ENCODE assay signal across 8 mouse cellular contexts in the genomic region with DNA sequence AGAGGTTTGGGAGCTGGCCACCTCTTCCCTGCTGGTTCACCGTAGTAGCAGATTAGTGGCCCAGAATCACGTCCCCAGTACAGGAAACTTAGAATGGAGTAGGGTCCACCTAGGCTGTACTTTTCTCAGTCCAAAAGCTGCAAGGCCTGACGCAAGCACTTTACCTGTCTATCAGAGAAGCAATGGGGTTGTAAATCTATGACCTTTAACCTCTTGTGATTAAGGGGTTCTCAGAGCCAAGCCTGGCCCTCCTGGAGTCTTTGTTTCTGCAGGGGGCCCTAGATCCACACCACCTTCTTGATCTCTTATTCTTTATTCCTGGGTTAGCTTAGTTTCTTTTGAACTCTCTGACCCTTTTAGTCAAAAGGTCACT. TPM values are rescaled to one million over a fixed set of nuclear protein-coding genes. Genes with fewer than 3 reads are reported as not detected.
DNase-seq lines count a peak whose midpoint lies in the region; ATAC-seq and TF ChIP-seq lines count a peak whose summit lies in the region.
"Had no signal": no experiment of that assay in that cellular context is flagged by ENCODE, and none has a peak within 500 bp of the region (broad histone marks: within the 10 kb centered on the region; RNA-seq: fewer than 3 reads in every experiment).

No protein-coding gene starts in this region.

- no peaks in the 10 kb centered on the region for H3K27me3 ChIP-seq in forebrain, embryonic 11.5 days (ENCODE audit: control insufficient read depth, insufficient read depth, low read length)
- H3K27me3 ChIP-seq in intestine, postnatal 0 days (replicated peaks; ENCODE audit: control insufficient read depth, insufficient read depth, low read length) = no peaks in the 10 kb centered on the region
- 0 out of 2 replicates have a peak, but pooled peaks cover 6% of the 10 kb centered on the region for H3K27me3 ChIP-seq in neural tube, embryonic 15.5 days (replicated peaks)
- H3K27me3 ChIP-seq: Patski had no signal

- H3K36me3 ChIP-seq in forebrain, embryonic 11.5 days (ENCODE audit: control insufficient read depth, insufficient read depth, low read length) = peaks cover 11% of the 10 kb centered on the region
- no peaks in the 10 kb centered on the region; the same call in 1 of the 2 replicates for H3K36me3 ChIP-seq in intestine, postnatal 0 days (ENCODE audit: control insufficient read depth, insufficient read depth)
- no peaks in the 10 kb centered on the region for H3K36me3 ChIP-seq in neural tube, embryonic 15.5 days

- H3K4me2 ChIP-seq in forebrain, embryonic 11.5 days (ENCODE audit: low read depth, low read length, severe bottlenecking) = peak overlapping the region; percentile 88
- H3K4me2 ChIP-seq in intestine, postnatal 0 days (replicated peaks; ENCODE audit: low read depth) = peak overlapping the region; percentile 96
- peak overlapping the region; percentile 98 for H3K4me2 ChIP-seq in neural tube, embryonic 15.5 days

- peak overlapping the region; percentile 68; the same call in 1 of the 2 replicates for H3K27ac ChIP-seq in layer of hippocampus, adult 2 months
- no peak overlapping the region for H3K27ac ChIP-seq in forebrain, embryonic 11.5 days (ENCODE audit: low read depth, low read length)
- peak overlapping the region; percentile 60 for H3K27ac ChIP-seq in intestine, postnatal 0 days (ENCODE audit: low read depth, low read length)
- peak overlapping the region; percentile 77 for H3K27ac ChIP-seq in neural tube, embryonic 15.5 days (replicated peaks)

- ATAC-seq in forebrain, embryonic 11.5 days (replicated peaks; ENCODE audit: low FRiP score) = 0 out of 2 replicates have a peak, but pooled peaks have one; percentile 10
- peak; percentile 26; the same call in 1 of the 2 replicates for ATAC-seq in intestine, postnatal 0 days
- no peak for ATAC-seq in neural tube, embryonic 15.5 days (ENCODE audit: low FRiP score)

- no peak for TF ChIP-seq CTCF in layer of hippocampus, adult 2 months (conservative IDR thresholded peaks at IDR 0.05)
- no peak for TF ChIP-seq CTCF in intestine, postnatal 0 days (IDR thresholded peaks at IDR 0.05; ENCODE audit: low read depth)

- peaks cover 5% of the 10 kb centered on the region; the same call in 1 of the 2 replicates for H3K9me3 ChIP-seq in forebrain, embryonic 11.5 days (ENCODE audit: control insufficient read depth, low read length)
- H3K9me3 ChIP-seq in intestine, postnatal 0 days (ENCODE audit: control insufficient read depth) = no peaks in the 10 kb centered on the region
- no peaks in the 10 kb centered on the region for H3K9me3 ChIP-seq in neural tube, embryonic 15.5 days (replicated peaks)

- no peak for DNase-seq in layer of hippocampus, adult 2 months (ENCODE audit: low spot score in 2 of 2)
- DNase-seq in layer of hippocampus, adult 18-20 months (ENCODE audit: low spot score in 2 of 2) = no peak
- DNase-seq in forebrain, embryonic 11.5 days (ENCODE audit: low spot score) = no peak
- DNase-seq in gastrocnemius, postnatal 36 days = no peak
- no peak for DNase-seq in cerebellum, adult 9-11 months

- 2% methylated on average over 3 of the region's 3 CpGs for WGBS in forebrain, embryonic 11.5 days
- 12% methylated on average over 3 of the region's 3 CpGs for WGBS in intestine, postnatal 0 days
- WGBS in neural tube, embryonic 15.5 days = 16% methylated on average over 3 of the region's 3 CpGs

- intact Hi-C loops in gastrocnemius, postnatal 36 days (cut with DNase I) = no loop called here

- H3K9ac ChIP-seq in forebrain, embryonic 11.5 days (ENCODE audit: low read length) = peak overlapping the region; percentile 90
- H3K9ac ChIP-seq in intestine, postnatal 0 days (ENCODE audit: low read depth, low read length) = peak overlapping the region; percentile 26; the same call in 1 of the 2 replicates
- H3K9ac ChIP-seq in neural tube, embryonic 15.5 days (replicated peaks) = peak overlapping the region; percentile 64; the same call in 1 of the 2 replicates

- peak overlapping the region; percentile 52; the same call in 1 of the 2 replicates for H3K4me3 ChIP-seq in layer of hippocampus, adult 2 months
- H3K4me3 ChIP-seq in forebrain, embryonic 11.5 days (ENCODE audit: low read depth, low read length) = peak overlapping the region; percentile 61
- peak overlapping the region; percentile 55 for H3K4me3 ChIP-seq in intestine, postnatal 0 days (ENCODE audit: low read depth, low read length)
- peak overlapping the region; percentile 59 for H3K4me3 ChIP-seq in neural tube, embryonic 15.5 days (replicated peaks)

- peaks cover 16% of the 10 kb centered on the region for H3K4me1 ChIP-seq in forebrain, embryonic 11.5 days (replicated peaks; ENCODE audit: control insufficient read depth, insufficient read depth, low read length)
- H3K4me1 ChIP-seq in intestine, postnatal 0 days (replicated peaks; ENCODE audit: control insufficient read depth, insufficient read depth, low read length) = peaks cover 11% of the 10 kb centered on the region
- peaks cover 36% of the 10 kb centered on the region for H3K4me1 ChIP-seq in neural tube, embryonic 15.5 days

RNA-seq across cellular contexts. Expression of gene Fbln1, which starts 0.9 kb away (rescaled TPM):
- total RNA-seq in layer of hippocampus, adult 2 months (2021) = 10 to 100 TPM; 13.4 to 13.8 TPM
- total RNA-seq in layer of hippocampus, adult 18-20 months (2021) = 10 to 100 TPM; 13.8 to 15.4 TPM
- polyA plus RNA-seq in forebrain, embryonic 11.5 days (2014; fragmentation: Nextera tagmentation; extraction: Ambion mirVana) = 147 and 161 TPM in 2 replicates
- polyA plus RNA-seq in intestine, postnatal 0 days (2015; fragmentation: Nextera tagmentation; extraction: Ambion mirVana) = 90.5 and 97.9 TPM in 2 replicates
- 54.2 and 65.8 TPM in 2 replicates for polyA plus RNA-seq in neural tube, embryonic 15.5 days (2015; fragmentation: Nextera tagmentation; extraction: Ambion mirVana)
- 1 to 10 TPM; 4.8 to 5.7 TPM for total RNA-seq in gastrocnemius, postnatal 36 days (2021)

Comparison
In these comparisons a context has a peak if more than half of its experiments do, and no peak if none do; other contexts are left out.
1. H3K9ac ChIP-seq: peak in every context shown above with its lines; median percentile 90 in forebrain, embryonic 11.5 days; 64 in neural tube, embryonic 15.5 days; 26 in intestine, postnatal 0 days.